Mouse (Mus musculus) erythroblast, adult 5-6 weeks (primary cell): ENCODE data around the gene Foxp4. TPM values are rescaled to one million over a fixed set of nuclear protein-coding genes. Genes with fewer than 3 reads are reported as not detected.

Source experiments
- ATAC-seq: replicated peaks from 2 replicates; pipeline ENCODE4 v1.8.0; 2016; ENCODE audit warnings: moderate number of reproducible peaks, mild to moderate bottlenecking, moderate TSS enrichment, inconsistent platforms; ENCODE audit not compliant: poor library complexity, low FRiP score, severe bottlenecking
- total RNA-seq, 2 experiments: library from RNA; stranded (forward) in 1 of 2; stranded (reverse) in 1 of 2; fragments of 150-400 nt in 1 of 2; fragments of 200-764, 138-1000 nt in 1 of 2; gene quantifications; 2 replicates each; pipeline versions ENCODE4 v1.2.3 to v1.2.4; 2015 to 2017; ENCODE audit warnings: low replicate concordance in 2 of 2

The Foxp4 gene
- total RNA-seq, 2 experiments from 2014 or later: 0.51 to 1.2 TPM

GRCm38 (mm10) chr17:47937926-47938600, 13.6 kb upstream of the Foxp4 start:
- ATAC-seq: no peak

- no peak for ATAC-seq
Measured at GRCm38 (mm10) chr17:47936591-47936990, 12.1 kb upstream of the Foxp4 start.

DNA sequence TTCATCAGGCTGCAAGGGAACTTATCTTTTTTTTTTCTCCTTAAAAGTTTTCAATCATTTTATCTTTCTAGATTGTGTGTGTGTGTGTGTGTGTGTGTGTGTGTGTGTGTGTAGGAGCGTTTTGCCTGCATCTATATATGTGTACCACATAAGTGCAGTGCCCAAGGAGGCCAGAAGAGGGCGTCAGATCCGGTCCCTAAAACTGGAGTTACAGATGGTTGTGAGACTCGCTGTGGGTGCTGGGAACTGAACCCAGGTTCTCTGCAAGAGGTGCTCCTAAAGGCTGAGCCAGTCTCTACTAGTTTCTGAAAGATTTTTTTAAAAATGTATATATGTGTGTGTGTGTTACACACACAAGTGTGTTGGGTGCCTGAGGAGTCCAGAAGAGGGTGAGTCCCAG, 5.0 kb upstream of the Foxp4 start:
- no peak for ATAC-seq

DNA sequence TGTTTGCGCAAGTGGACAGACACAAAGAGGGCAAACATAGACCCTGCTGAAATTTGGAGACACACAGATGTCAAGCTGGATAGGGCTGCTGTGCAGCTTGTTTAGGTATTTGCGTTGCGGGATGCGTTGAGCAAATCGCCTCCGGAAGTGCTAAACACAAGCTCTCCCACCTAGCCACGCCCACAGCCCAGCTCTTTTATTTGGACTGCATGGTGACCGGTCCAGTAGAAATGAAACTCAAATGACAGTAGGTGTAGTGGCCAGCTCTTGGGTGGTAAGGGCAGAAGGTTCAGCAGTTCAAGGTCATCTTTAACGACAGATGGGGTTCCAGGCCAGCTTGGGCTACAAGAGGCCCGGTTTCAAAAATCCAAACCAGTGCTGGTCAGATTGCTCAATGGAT, 1.5 kb upstream of the Foxp4 start:
- no peak for ATAC-seq

DNA sequence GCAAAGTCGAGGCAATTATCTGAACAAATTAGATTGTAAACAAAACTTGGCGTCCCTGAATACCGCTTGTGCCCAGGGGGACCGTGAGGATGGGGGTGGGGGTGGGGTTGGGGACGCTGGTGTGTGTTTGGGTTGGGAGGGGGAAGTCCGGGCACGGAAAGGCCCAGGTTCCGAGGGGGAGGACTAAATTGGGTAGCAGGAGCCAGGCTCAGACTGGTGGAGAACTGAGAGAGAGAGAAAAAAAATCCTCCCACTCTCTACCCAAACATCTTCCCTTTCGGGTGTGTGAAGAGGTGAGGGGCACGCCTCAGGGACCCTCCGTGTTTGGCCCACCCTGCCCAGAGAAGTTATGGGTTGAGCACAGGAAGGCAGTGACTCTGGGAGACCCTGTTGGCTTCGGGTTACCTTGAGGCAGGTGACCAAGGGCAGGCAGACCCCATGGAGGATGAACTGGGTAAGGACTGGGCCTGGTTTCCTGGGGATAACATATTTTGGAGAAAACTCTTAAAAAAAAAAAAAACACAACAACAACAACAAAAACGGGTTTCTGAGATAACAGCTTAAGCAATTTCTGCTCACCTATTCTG, 988 bp upstream of the Foxp4 start:
- ATAC-seq: no peak

- no peak for ATAC-seq
Measured at GRCm38 (mm10) chr17:47923678-47924382, 615 bp downstream of the Foxp4 start.

GRCm38 (mm10) chr17:47923011-47923677, 1.3 kb downstream of the Foxp4 start:
- no peak for ATAC-seq

DNA sequence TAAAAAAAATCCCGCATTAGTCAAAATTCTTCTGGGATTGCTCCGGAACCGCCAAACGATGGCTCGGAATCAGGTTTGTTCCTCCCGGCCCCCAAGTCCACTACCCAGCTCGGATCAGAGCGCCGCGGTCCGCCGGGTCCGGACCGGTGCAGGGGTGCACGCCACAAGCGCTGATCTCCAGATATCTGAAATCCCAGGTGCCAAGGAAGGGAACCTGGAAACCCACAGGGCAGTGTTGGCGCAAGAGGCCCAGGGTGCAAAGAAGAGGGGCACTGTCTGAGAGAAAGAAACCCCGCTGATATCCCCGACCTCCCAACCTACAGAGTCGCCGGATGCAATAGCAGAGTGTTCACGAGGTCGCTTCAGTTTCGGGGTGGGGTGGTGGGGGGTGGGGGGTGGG, 1.9 kb downstream of the Foxp4 start:
- ATAC-seq: no peak

DNA sequence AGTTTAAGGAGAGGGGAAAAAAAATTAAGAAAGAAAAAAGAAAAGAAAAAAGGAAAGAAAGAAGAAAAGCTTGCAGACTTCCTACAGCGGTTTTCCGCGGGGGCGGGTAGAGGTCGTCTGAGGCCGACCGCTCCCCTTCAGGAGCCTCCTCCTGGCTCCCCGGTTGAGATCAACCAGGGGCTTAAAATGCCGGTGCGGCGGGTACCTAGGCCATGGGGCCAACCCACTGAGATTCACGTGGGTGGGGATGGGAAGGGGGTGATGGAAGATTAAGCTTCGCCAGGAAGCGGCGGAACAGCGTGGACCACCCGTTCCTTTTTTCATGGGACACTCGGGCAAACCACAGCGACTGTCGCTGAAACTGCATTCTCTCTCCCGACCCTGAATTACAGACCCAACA, 2.3 kb downstream of the Foxp4 start:
- ATAC-seq: no peak

- no peak for ATAC-seq
Measured at GRCm38 (mm10) chr17:47921136-47921665, 3.2 kb downstream of the Foxp4 start.

GRCm38 (mm10) chr17:47919826-47920225, 4.6 kb downstream of the Foxp4 start:
- ATAC-seq: no peak

GRCm38 (mm10) chr17:47917907-47918306, 6.5 kb downstream of the Foxp4 start:
- no peak for ATAC-seq

GRCm38 (mm10) chr17:47917212-47917611, 7.2 kb downstream of the Foxp4 start:
- no peak for ATAC-seq

DNA sequence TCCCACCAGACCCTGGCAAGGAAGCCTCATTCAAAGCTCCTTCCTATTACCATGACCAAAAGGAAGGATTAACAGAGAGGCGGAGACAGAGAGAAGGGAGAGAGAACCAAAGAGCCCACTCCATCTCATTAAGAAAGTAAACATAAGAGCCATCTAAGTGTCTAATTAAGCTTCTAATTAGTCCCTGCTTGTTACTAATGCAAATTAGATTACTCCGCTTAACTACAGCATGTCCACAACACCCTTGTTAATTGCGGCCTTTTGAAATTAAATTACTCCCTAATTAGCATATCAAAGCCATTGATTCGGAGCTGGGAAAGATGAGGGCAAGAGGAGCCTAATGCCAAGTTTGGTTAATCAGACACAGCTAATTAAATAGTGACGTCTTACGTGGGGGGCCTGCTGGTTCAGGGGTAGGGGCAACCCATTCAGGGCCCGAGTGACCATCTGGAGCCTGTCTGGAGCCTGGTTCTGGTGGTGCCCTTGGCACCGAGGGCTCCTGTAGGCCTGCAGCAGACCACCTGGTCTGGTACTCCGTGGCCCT, 9.7 kb downstream of the Foxp4 start:
- no peak for ATAC-seq

- ATAC-seq: peak; percentile 75
Measured at GRCm38 (mm10) chr17:47909091-47910001, 15.1 kb downstream of the Foxp4 start.

DNA sequence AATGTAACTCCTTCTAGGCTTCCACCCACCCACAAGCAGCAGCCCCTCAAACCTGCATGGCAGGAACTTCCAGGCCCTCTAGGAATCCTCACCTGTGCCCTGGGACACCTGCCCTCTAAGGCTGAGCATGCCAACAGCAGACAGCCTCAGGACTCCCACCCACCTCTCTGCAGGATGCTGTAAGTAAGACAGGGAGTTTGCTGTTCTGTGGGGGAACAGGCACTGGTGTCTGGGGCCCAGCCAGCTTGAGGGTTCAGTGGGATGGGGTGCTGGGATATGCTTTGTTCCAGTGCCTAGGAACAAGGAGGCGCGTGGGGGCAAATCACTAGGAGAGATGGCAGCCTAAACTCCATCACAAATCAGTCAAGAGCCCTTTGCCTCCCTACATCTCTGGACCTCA, 16.4 kb downstream of the Foxp4 start:
- no peak for ATAC-seq

GRCm38 (mm10) chr17:47907366-47907920, 17.0 kb downstream of the Foxp4 start:
- no peak for ATAC-seq

- ATAC-seq: no peak
Measured at GRCm38 (mm10) chr17:47903846-47904680, 20.4 kb downstream of the Foxp4 start.
